Mouse (Mus musculus) erythroblast, embryonic 14.5 days (primary cell): Measurements from ENCODE around the gene Tmem161a.

Experiments used
- GATA1 ChIP-seq: IDR thresholded peaks from 2 replicates; pipeline ENCODE4 v1.6.1; 2012; ENCODE audit warnings: low read length, inconsistent platforms, mixed read lengths
- TAL1 ChIP-seq: IDR thresholded peaks from 3 replicates; pipeline ENCODE4 v1.6.1; 2012; ENCODE audit warnings: low read length, inconsistent platforms, mixed read lengths

GRCm38 (mm10) chr8:70219107-70219684 is 47.0 kb downstream of the Tmem161a start:
- TF ChIP-seq GATA1 (no peak), TAL1 (no peak)
